Mouse (Mus musculus) bone marrow, adult 2 months (tissue): ENCODE data around the gene Siglec1.

Experiments
- CTCF ChIP-seq: fragments of 200-500 bp; IDR thresholded peaks from 2 replicates; pipeline ENCODE4 v1.5.1; 2011; ENCODE audit warnings: low read length, control low read depth; ENCODE audit not compliant: control insufficient read depth, insufficient read depth
- POLR2A ChIP-seq: fragments of 200-500 bp; IDR thresholded peaks from 2 replicates; pipeline ENCODE4 v1.6.1; 2011; ENCODE audit warnings: low read depth, mild to moderate bottlenecking, control low read depth, low read length, borderline replicate concordance; ENCODE audit not compliant: control insufficient read depth

DNA sequence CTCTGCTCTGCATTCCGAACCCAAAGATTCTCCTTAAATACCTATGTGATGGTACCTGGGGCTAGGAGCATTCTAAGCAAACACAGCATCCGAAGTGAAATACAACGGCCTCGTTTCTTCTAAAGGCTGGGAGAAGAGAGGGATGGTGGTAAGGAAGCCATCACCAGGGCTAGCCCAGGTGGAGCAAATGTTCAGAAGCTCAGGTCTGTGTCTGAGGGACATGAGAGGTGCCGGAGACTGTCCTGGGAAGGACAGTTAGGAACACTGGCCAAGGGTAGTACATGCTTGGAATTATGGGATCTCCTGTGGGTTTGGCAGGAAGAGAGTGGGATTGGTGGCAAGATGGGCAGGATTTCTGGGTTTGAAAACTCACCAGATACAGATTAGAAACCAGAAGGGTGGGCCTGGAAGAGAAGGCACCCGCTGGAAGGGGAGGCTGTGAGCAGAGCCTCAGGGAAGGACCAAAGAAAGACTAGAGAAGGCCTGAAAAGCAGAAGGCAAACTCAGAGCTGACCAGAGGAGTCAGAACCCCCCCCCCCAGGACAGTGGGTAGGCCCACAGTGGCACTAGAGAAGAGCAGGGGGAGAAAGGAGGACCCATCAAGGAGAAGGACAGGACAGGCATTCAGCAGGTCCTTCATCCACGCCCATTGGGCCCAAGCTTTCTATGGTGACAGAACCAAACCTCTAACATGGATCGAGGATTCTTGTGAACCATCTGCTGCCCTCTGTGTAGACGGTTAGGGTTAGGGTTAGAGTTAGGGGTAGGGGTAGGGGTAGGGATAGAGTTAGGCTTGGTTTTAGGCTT is 38.8 kb upstream of the Siglec1 start:
- no peak for TF ChIP-seq POLR2A
- TF ChIP-seq CTCF = no peak
